Mouse (Mus musculus): ENCODE results near the gene Als2cl.

The Als2cl gene

GRCm38 (mm10) chr9:110879191-110879920 is at the start of gene Als2cl:
Als2cl (plus strand) TSS chr9:110879870.
- no peak for DNase-seq (ENCODE audit: low spot score)

- DNase-seq (ENCODE audit: low spot score): no peak
These were observed 46.6 kb upstream of the Als2cl start for GRCm38 (mm10) chr9:110833021-110833420.

- no peak for DNase-seq (ENCODE audit: low spot score)
These were observed 45.3 kb upstream of the Als2cl start, which contains the start of gene Prss45 for GRCm38 (mm10) chr9:110834411-110834810. Prss45 (plus strand) TSS chr9:110834588.

GRCm38 (mm10) chr9:110834961-110835360 is 44.7 kb upstream of the Als2cl start:
- no peak for DNase-seq (ENCODE audit: low spot score)

GRCm38 (mm10) chr9:110836112-110836511 is 43.6 kb upstream of the Als2cl start:
- no peak for DNase-seq (ENCODE audit: low spot score)

GRCm38 (mm10) chr9:110840905-110841304 is 38.8 kb upstream of the Als2cl start:
- no peak for DNase-seq (ENCODE audit: low spot score)

GRCm38 (mm10) chr9:110841438-110841837 is 38.2 kb upstream of the Als2cl start:
- DNase-seq (ENCODE audit: low spot score): no peak

- no peak for DNase-seq (ENCODE audit: low spot score)
These were observed 35.5 kb upstream of the Als2cl start, which contains the start of gene Prss46 for GRCm38 (mm10) chr9:110844206-110844605. Prss46 (plus strand) TSS chr9:110844506.

GRCm38 (mm10) chr9:110849162-110849561 is 30.5 kb upstream of the Als2cl start:
- no peak for DNase-seq (ENCODE audit: low spot score)

GRCm38 (mm10) chr9:110855903-110856302 is 23.8 kb upstream of the Als2cl start:
- DNase-seq (ENCODE audit: low spot score): no peak

GRCm38 (mm10) chr9:110856920-110857319 is 22.8 kb upstream of the Als2cl start:
- DNase-seq (ENCODE audit: low spot score): no peak

- no peak for DNase-seq (ENCODE audit: low spot score)
These were observed 21.7 kb upstream of the Als2cl start, which contains the start of gene Prss50 for GRCm38 (mm10) chr9:110857781-110858472. Prss50 (plus strand) TSS chr9:110857967.

GRCm38 (mm10) chr9:110858523-110858922 is 21.1 kb upstream of the Als2cl start:
- no peak for DNase-seq (ENCODE audit: low spot score)

- DNase-seq (ENCODE audit: low spot score): no peak
These were observed 20.6 kb upstream of the Als2cl start for GRCm38 (mm10) chr9:110858967-110859596.

GRCm38 (mm10) chr9:110871030-110871429 is 8.6 kb upstream of the Als2cl start:
- peak; percentile 24 for DNase-seq (ENCODE audit: low spot score)

GRCm38 (mm10) chr9:110873681-110874659 is 5.7 kb upstream of the Als2cl start:
- DNase-seq (ENCODE audit: low spot score): no peak

- DNase-seq (ENCODE audit: low spot score): no peak
These were observed 4.9 kb upstream of the Als2cl start for GRCm38 (mm10) chr9:110874660-110875191.

GRCm38 (mm10) chr9:110875288-110875695 is 4.4 kb upstream of the Als2cl start:
- no peak for DNase-seq (ENCODE audit: low spot score)

- DNase-seq (ENCODE audit: low spot score): no peak
These were observed 2.3 kb upstream of the Als2cl start for GRCm38 (mm10) chr9:110877353-110877752.

- DNase-seq (ENCODE audit: low spot score): no peak
These were observed 1.8 kb upstream of the Als2cl start for GRCm38 (mm10) chr9:110877888-110878287.

GRCm38 (mm10) chr9:110879998-110880561 is 410 bp downstream of the Als2cl start, which contains the start of gene Tmie:
Tmie (minus strand) TSS chr9:110880113.
- no peak for DNase-seq (ENCODE audit: low spot score)
